Comparison of ENCODE assay signal across 19 mouse cellular contexts in genomic region chr5:133662474-133663256, GRCm38 (mm10).
"Had no signal": no experiment of that assay in that cellular context is flagged by ENCODE, and none has a peak within 500 bp of the region (broad histone marks: within the 10 kb centered on the region; RNA-seq: fewer than 3 reads in every experiment).

No protein-coding gene starts in this region.

- H3K27me3 ChIP-seq: liver, embryonic 13.5 days; megakaryocyte, embryonic 14.5 days; neural tube, embryonic 12.5 days; neural tube, embryonic 15.5 days; stomach, embryonic 15.5 days had no signal

- H3K4me3 ChIP-seq: left cerebral cortex, adult 2 months; liver, embryonic 13.5 days; megakaryocyte, embryonic 14.5 days; midbrain, embryonic 10.5 days; neural tube, embryonic 12.5 days; neural tube, embryonic 15.5 days; stomach, embryonic 15.5 days had no signal

- DNase-seq: kidney, adult 18-20 months; kidney, postnatal 25 days; layer of hippocampus, postnatal 36 days; liver, embryonic 13.5 days; lung, adult 2 months; midbrain, embryonic 14.5 days; right cerebral cortex, adult 18-20 months; right cerebral cortex, postnatal 14 days; right cerebral cortex, postnatal 4 days; thymus, adult 18-20 months; thymus, postnatal 36 days had no signal

- H3K27ac ChIP-seq: kidney, postnatal 0 days; left cerebral cortex, adult 2 months; liver, embryonic 13.5 days; macrophage; midbrain, embryonic 10.5 days; neural tube, embryonic 12.5 days; neural tube, embryonic 15.5 days; stomach, embryonic 15.5 days had no signal

- H3K4me1 ChIP-seq: liver, embryonic 13.5 days; megakaryocyte, embryonic 14.5 days; midbrain, embryonic 10.5 days; neural tube, embryonic 12.5 days; neural tube, embryonic 15.5 days; stomach, embryonic 15.5 days had no signal

- H3K36me3 ChIP-seq: liver, embryonic 13.5 days; midbrain, embryonic 10.5 days; neural tube, embryonic 12.5 days; neural tube, embryonic 15.5 days; stomach, embryonic 15.5 days had no signal

- H3K9ac ChIP-seq: liver, embryonic 13.5 days; neural tube, embryonic 12.5 days; neural tube, embryonic 15.5 days; stomach, embryonic 15.5 days had no signal

- H3K4me2 ChIP-seq: liver, embryonic 13.5 days; neural tube, embryonic 12.5 days; neural tube, embryonic 15.5 days; stomach, embryonic 15.5 days had no signal

- H3K9me3 ChIP-seq: liver, embryonic 13.5 days; midbrain, embryonic 10.5 days; neural tube, embryonic 12.5 days; neural tube, embryonic 15.5 days; stomach, embryonic 15.5 days had no signal
